Mouse (Mus musculus) frontal cortex, adult (tissue): ENCODE results near the gene Abcg8.

ENCODE experiments used
- ATAC-seq: cut with Nextera tagmentation; 2 replicates; pipeline ENCODE4 v1.9.2; 2017; ENCODE audit warnings: mild to moderate bottlenecking, moderate library complexity, mixed read lengths; ENCODE audit not compliant: low TSS enrichment

Gene Abcg8

GRCm38 (mm10) chr17:84675951-84676366 is at the start of gene Abcg8:
Abcg8 (plus strand) TSS chr17:84676302.
- peak; percentile 38; the same call in 1 of the 2 replicates for ATAC-seq

DNA sequence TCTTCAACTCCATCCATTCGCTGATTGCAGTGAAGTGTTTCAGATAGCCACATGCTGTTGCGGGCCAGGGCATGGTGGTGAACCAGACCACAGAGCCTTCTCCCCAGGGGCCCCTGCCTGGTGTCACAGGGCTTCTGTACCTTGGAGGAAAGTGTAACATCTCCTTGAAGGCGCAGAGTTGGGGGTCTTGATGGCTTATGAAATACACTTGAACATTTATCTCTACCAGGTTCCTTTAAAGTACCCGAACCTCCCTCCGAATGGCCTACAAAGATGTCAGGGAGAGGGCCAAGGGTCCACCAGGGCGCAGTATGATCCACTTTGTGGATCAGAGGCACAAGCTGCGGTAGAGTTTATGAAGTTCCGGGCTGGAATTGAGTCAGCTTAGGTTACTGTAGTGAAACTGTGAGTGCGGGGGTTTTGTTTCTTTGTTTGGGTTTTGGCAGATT is 49.2 kb upstream of the Abcg8 start:
- 0 out of 2 replicates have a peak, but pooled peaks have one; percentile 13 for ATAC-seq

- no peak for ATAC-seq
Measured at GRCm38 (mm10) chr17:84627721-84628120, 48.4 kb upstream of the Abcg8 start.

DNA sequence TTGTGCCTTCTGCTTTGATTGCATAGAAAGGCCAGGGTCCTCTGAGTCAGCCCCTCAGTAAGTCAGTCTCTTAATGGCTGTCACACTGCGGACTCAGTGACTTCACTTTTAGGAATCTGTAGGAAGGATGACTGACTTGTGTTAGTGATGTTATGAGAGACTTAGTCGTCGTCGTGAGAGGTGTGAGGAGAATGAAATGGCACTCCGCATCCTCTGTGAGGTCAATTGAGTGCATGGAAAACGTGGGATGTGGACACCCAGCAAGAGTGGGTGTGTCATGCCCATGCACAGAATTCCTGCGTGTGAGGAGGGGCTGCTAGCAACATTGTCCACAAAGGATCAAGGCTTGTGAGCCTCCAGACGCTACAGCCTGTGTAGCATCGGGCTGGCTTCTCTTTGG is 47.5 kb upstream of the Abcg8 start:
- ATAC-seq: no peak

- no peak for ATAC-seq
Measured at GRCm38 (mm10) chr17:84631836-84632235, 44.3 kb upstream of the Abcg8 start.

GRCm38 (mm10) chr17:84633443-84633842 is 42.7 kb upstream of the Abcg8 start:
- no peak for ATAC-seq

- ATAC-seq: no peak
Measured at GRCm38 (mm10) chr17:84636328-84636727, 39.8 kb upstream of the Abcg8 start.

GRCm38 (mm10) chr17:84637971-84638370 is 38.1 kb upstream of the Abcg8 start:
- ATAC-seq: no peak

GRCm38 (mm10) chr17:84639796-84640378 is 36.2 kb upstream of the Abcg8 start:
- ATAC-seq: no peak

DNA sequence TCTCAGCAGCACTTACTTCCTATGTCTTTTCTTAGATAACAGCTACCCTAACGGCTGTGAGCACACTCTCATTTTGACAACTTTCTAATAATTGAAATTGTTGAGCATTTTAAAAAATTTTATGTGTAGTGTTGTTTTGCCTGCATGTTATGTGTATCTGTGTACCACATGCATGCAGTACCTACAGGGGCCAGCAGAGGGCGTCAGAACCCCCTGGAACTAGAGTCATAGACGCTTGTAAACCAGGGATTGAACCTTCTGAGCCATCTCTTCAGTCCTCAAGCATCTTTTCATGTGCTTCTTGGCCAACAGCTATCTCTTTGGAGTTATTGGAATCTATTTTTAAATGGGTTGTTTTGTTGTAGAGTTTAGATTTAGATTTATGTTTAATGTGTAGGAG is 34.2 kb upstream of the Abcg8 start:
- ATAC-seq: peak; percentile 7

DNA sequence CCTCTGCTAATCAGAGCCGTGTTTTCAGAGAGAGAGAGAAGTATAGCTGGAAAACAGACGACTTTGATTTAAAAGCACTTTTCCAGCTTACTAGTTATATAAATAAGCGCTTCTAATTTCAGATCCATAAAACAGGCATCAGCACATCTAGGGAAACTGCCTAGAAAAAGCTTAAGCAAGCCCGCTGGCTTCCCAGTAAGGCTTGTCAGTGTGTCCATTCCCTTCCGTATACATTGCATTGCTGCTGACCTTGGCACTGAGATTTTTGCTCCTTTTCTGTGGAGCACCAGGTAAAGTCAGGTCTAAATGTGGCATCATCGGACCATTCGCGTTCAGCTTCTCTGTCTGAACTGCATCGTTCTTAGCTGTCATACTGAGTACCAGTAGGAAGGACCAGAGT is 33.8 kb upstream of the Abcg8 start:
- peak; percentile 64 for ATAC-seq

- no peak for ATAC-seq
Measured at GRCm38 (mm10) chr17:84644292-84645050, 31.6 kb upstream of the Abcg8 start.

GRCm38 (mm10) chr17:84645119-84645518 is 31.0 kb upstream of the Abcg8 start:
- ATAC-seq: no peak

- no peak for ATAC-seq
Measured at GRCm38 (mm10) chr17:84645894-84646293, 30.2 kb upstream of the Abcg8 start.

DNA sequence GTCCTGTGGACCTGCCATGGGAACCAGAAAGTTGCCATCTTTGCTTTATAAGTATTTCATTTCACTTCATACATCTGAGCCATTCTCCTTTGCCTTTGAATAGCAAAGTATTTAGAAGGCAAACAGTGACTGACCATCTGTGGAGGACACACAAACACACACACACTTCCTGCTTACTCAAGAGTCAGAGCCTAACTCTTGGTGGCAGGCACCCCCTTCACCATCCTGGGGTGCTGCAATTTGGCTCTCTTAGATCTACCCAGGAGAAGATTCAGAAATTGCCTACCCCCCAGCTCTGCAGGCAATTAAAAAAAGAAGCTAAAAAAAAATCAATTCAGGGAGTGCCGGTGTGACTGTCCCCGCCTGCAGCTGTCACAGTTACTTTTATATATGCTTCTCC is 29.6 kb upstream of the Abcg8 start:
- ATAC-seq: peak; percentile 36

- no peak for ATAC-seq
Measured at GRCm38 (mm10) chr17:84647630-84648029, 28.5 kb upstream of the Abcg8 start.

DNA sequence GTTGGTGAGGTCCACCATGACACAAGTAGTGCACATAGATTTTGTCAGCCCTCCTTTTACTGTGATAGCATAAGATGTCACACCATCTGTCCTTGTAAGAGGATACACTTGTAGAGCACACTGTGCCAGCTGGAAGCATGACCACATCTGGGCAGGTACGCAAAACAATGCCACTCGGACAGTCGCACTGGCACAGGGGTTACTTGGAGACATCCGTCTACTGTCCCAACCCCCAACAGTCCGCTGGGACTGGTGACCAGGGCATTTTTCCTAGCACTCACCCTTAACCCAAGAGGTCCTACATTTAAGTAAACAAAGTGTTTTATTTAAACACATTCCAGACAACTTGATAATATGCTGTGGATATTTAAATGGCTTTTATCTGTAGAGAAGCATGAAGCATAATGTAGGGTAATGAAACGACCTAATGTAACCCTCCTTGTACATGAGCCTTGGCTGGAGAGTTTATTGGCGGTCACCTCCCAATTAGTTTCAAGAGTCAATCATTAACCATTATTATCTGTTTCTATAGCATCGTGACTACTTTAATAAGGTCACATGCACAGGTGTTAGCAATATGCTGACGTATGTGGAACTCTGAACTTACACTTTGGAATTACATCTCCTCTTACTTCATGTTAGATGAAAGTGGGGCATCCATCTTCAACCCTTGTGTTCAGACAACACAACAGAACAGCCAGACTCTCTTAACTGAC is 25.6 kb upstream of the Abcg8 start:
- ATAC-seq: no peak

DNA sequence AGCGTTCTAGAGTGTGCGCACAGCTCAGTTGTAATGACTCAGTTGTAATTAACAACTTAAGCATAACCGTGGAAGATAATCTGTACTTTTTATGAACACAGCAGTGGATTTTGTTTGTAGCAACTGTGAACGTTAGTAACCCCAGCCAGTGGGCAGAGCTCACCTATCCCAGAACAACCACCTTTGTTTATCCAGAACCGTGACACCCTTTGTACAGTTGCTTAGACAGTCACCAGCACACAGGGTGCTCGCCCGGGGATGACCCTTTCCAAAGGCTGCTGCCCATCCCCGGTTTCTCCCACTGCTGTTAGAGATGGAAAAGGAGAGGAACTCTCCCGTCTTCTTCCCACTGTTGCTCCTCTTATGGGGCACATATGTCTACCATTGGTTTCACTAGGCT is 22.6 kb upstream of the Abcg8 start:
- ATAC-seq: no peak

DNA sequence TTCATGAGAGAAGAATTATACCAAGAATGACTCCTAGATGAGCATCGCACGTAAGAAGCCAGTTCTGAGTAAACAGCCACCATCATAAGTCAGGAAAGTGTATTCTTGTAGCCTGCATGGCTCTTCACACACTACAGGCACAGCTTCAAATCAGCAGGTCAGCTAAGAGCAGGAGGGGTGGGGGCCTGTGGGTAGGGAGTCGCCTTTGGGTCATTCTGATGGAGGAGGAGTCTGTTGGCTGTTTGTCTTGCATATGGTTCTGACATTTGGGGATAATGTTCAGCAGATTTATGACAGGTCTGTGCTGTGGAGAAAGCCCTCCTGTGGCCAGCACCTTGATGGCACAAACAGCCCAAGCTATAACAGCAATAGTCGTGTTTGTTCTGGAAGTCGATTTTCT is 19.9 kb upstream of the Abcg8 start:
- ATAC-seq: no peak

GRCm38 (mm10) chr17:84656653-84657421 is 19.3 kb upstream of the Abcg8 start:
- ATAC-seq: no peak

GRCm38 (mm10) chr17:84657422-84657732 is 18.7 kb upstream of the Abcg8 start:
- no peak for ATAC-seq

- no peak for ATAC-seq
Measured at GRCm38 (mm10) chr17:84657782-84658181, 18.3 kb upstream of the Abcg8 start.
